Mouse (Mus musculus): ENCODE results near the gene Znhit3. TPM values are rescaled to one million over a fixed set of nuclear protein-coding genes. Genes with fewer than 3 reads are reported as not detected.

Znhit3 gene
- polyA plus RNA-seq, 1 experiment from 2014 or later, result 91.9 TPM

GRCm38 (mm10) chr11:84889492-84889891 is 26.7 kb downstream of the Znhit3 start:
- Histone ChIP-seq H3K27ac (ENCODE audit: low read depth, low read length) (no peak overlapping the region), H3K9me3 (ENCODE audit: control insufficient read depth, low read length) (no peaks in the 10 kb centered on the region), H3K36me3 (ENCODE audit: control insufficient read depth, insufficient read depth, low read length) (peaks cover 28% of the 10 kb centered on the region), H3K9ac (ENCODE audit: low read depth, low read length) (no peak overlapping the region), H3K4me1 (replicated peaks; ENCODE audit: control insufficient read depth, insufficient read depth, low read length) (no peaks in the 10 kb centered on the region), H3K27me3 (replicated peaks; ENCODE audit: control insufficient read depth, insufficient read depth, low read length) (no peaks in the 10 kb centered on the region), H3K4me2 (no peak overlapping the region), H3K4me3 (ENCODE audit: low read depth, low read length) (no peak overlapping the region)
- DNase-seq (ENCODE audit: low spot score) (no peak), ATAC-seq (replicated peaks; ENCODE audit: low FRiP score) (no peak)
- WGBS, result 82% methylated on average over 2 of the region's 2 CpGs

- Histone ChIP-seq H3K36me3 (ENCODE audit: control insufficient read depth, insufficient read depth, low read length) (peaks cover 35% of the 10 kb centered on the region), H3K27me3 (replicated peaks; ENCODE audit: control insufficient read depth, insufficient read depth, low read length) (no peaks in the 10 kb centered on the region), H3K4me3 (ENCODE audit: low read depth, low read length) (no peak overlapping the region), H3K9ac (ENCODE audit: low read depth, low read length) (no peak overlapping the region), H3K9me3 (ENCODE audit: control insufficient read depth, low read length) (no peaks in the 10 kb centered on the region), H3K27ac (ENCODE audit: low read depth, low read length) (no peak overlapping the region), H3K4me2 (no peak overlapping the region), H3K4me1 (replicated peaks; ENCODE audit: control insufficient read depth, insufficient read depth, low read length) (no peaks in the 10 kb centered on the region)
- WGBS, result 96% methylated on average over 8 of the region's 8 CpGs
- DNase-seq (ENCODE audit: low spot score) (no peak), ATAC-seq (replicated peaks; ENCODE audit: low FRiP score) (no peak)
These were observed 28.1 kb downstream of the Znhit3 start for GRCm38 (mm10) chr11:84888025-84888424.

GRCm38 (mm10) chr11:84886767-84887511 is 29.2 kb downstream of the Znhit3 start:
- H3K4me2 ChIP-seq, result no peak overlapping the region
- H3K27ac ChIP-seq (ENCODE audit: low read depth, low read length), result no peak overlapping the region
- H3K4me3 ChIP-seq (ENCODE audit: low read depth, low read length), result no peak overlapping the region
- H3K9me3 ChIP-seq (ENCODE audit: control insufficient read depth, low read length), result no peaks in the 10 kb centered on the region
- no peak overlapping the region for H3K9ac ChIP-seq (ENCODE audit: low read depth, low read length)
- no peaks in the 10 kb centered on the region for H3K4me1 ChIP-seq (replicated peaks; ENCODE audit: control insufficient read depth, insufficient read depth, low read length)
- peaks cover 32% of the 10 kb centered on the region for H3K36me3 ChIP-seq (ENCODE audit: control insufficient read depth, insufficient read depth, low read length)
- WGBS, result 90% methylated on average over 11 of the region's 11 CpGs
- H3K27me3 ChIP-seq (replicated peaks; ENCODE audit: control insufficient read depth, insufficient read depth, low read length), result no peaks in the 10 kb centered on the region
- ATAC-seq (replicated peaks; ENCODE audit: low FRiP score), result no peak
- DNase-seq (ENCODE audit: low spot score), result no peak

- H3K9me3 ChIP-seq (ENCODE audit: control insufficient read depth, low read length), result no peaks in the 10 kb centered on the region
- DNase-seq (ENCODE audit: low spot score) (no peak), ATAC-seq (replicated peaks; ENCODE audit: low FRiP score) (no peak)
- no peaks in the 10 kb centered on the region for H3K27me3 ChIP-seq (replicated peaks; ENCODE audit: control insufficient read depth, insufficient read depth, low read length)
- peaks cover 29% of the 10 kb centered on the region for H3K36me3 ChIP-seq (ENCODE audit: control insufficient read depth, insufficient read depth, low read length)
- 88% methylated on average over 5 of the region's 5 CpGs for WGBS
- no peak overlapping the region for H3K4me3 ChIP-seq (ENCODE audit: low read depth, low read length)
- H3K4me2 ChIP-seq, result no peak overlapping the region
- H3K9ac ChIP-seq (ENCODE audit: low read depth, low read length), result no peak overlapping the region
- no peak overlapping the region for H3K27ac ChIP-seq (ENCODE audit: low read depth, low read length)
- peaks cover 5% of the 10 kb centered on the region; the same call in 1 of the 2 replicates for H3K4me1 ChIP-seq (replicated peaks; ENCODE audit: control insufficient read depth, insufficient read depth, low read length)
These were observed 29.9 kb downstream of the Znhit3 start for GRCm38 (mm10) chr11:84886236-84886635.

- peaks cover 29% of the 10 kb centered on the region for H3K36me3 ChIP-seq (ENCODE audit: control insufficient read depth, insufficient read depth, low read length)
- 90% methylated on average over 4 of the region's 4 CpGs for WGBS
These were observed 30.9 kb downstream of the Znhit3 start for GRCm38 (mm10) chr11:84885238-84885637.

GRCm38 (mm10) chr11:84882346-84882745 is 33.8 kb downstream of the Znhit3 start:
- Histone ChIP-seq H3K9ac (ENCODE audit: low read depth, low read length) (no peak overlapping the region), H3K9me3 (ENCODE audit: control insufficient read depth, low read length) (no peaks in the 10 kb centered on the region), H3K27ac (ENCODE audit: low read depth, low read length) (no peak overlapping the region), H3K27me3 (replicated peaks; ENCODE audit: control insufficient read depth, insufficient read depth, low read length) (no peaks in the 10 kb centered on the region), H3K4me3 (ENCODE audit: low read depth, low read length) (no peak overlapping the region), H3K4me1 (replicated peaks; ENCODE audit: control insufficient read depth, insufficient read depth, low read length) (peaks cover 13% of the 10 kb centered on the region), H3K4me2 (no peak overlapping the region), H3K36me3 (ENCODE audit: control insufficient read depth, insufficient read depth, low read length) (peaks cover 25% of the 10 kb centered on the region)
- DNase-seq (ENCODE audit: low spot score) (peak; percentile 15), ATAC-seq (replicated peaks; ENCODE audit: low FRiP score) (no peak)
- WGBS, result 90% methylated on average over 7 of the region's 7 CpGs

More at GRCm38 (mm10) chr11:84885238-84885637, 30.9 kb downstream of the Znhit3 start:
- Histone ChIP-seq H3K9ac (ENCODE audit: low read depth, low read length) (no peak overlapping the region), H3K4me1 (replicated peaks; ENCODE audit: control insufficient read depth, insufficient read depth, low read length) (peaks cover 9% of the 10 kb centered on the region; the same call in 1 of the 2 replicates), H3K4me2 (no peak overlapping the region), H3K27me3 (replicated peaks; ENCODE audit: control insufficient read depth, insufficient read depth, low read length) (no peaks in the 10 kb centered on the region), H3K9me3 (ENCODE audit: control insufficient read depth, low read length) (no peaks in the 10 kb centered on the region), H3K27ac (ENCODE audit: low read depth, low read length) (no peak overlapping the region), H3K4me3 (ENCODE audit: low read depth, low read length) (no peak overlapping the region)
- DNase-seq (ENCODE audit: low spot score) (no peak), ATAC-seq (replicated peaks; ENCODE audit: low FRiP score) (no peak)

- 53% methylated on average over 9 of the region's 9 CpGs for WGBS
- H3K4me3 ChIP-seq (ENCODE audit: low read depth, low read length), result peak overlapping the region; percentile 88
- ATAC-seq (replicated peaks; ENCODE audit: low FRiP score), result no peak
These were observed 35.2 kb downstream of the Znhit3 start for GRCm38 (mm10) chr11:84880971-84881370.

GRCm38 (mm10) chr11:84880465-84880961 is 35.7 kb downstream of the Znhit3 start:
- WGBS, result under 1% methylated on average over 24 of the region's 24 CpGs
- Histone ChIP-seq H3K36me3 (ENCODE audit: control insufficient read depth, insufficient read depth, low read length) (peaks cover 24% of the 10 kb centered on the region), H3K4me1 (replicated peaks; ENCODE audit: control insufficient read depth, insufficient read depth, low read length) (peaks cover 13% of the 10 kb centered on the region), H3K9me3 (ENCODE audit: control insufficient read depth, low read length) (no peaks in the 10 kb centered on the region), H3K4me2 (peak overlapping the region; percentile 95), H3K9ac (ENCODE audit: low read depth, low read length) (peak overlapping the region; percentile 95), H3K4me3 (ENCODE audit: low read depth, low read length) (peak overlapping the region; percentile 88), H3K27me3 (replicated peaks; ENCODE audit: control insufficient read depth, insufficient read depth, low read length) (no peaks in the 10 kb centered on the region), H3K27ac (ENCODE audit: low read depth, low read length) (peak overlapping the region; percentile 92)
- no peak for DNase-seq (ENCODE audit: low spot score)
- peak; percentile 52; the same call in 1 of the 2 replicates for ATAC-seq (replicated peaks; ENCODE audit: low FRiP score)

More at GRCm38 (mm10) chr11:84880971-84881370, 35.2 kb downstream of the Znhit3 start:
- H3K27ac ChIP-seq (ENCODE audit: low read depth, low read length), result peak overlapping the region; percentile 92; the same call in 1 of the 2 replicates
- peaks cover 13% of the 10 kb centered on the region for H3K4me1 ChIP-seq (replicated peaks; ENCODE audit: control insufficient read depth, insufficient read depth, low read length)
- H3K9ac ChIP-seq (ENCODE audit: low read depth, low read length), result peak overlapping the region; percentile 95
- DNase-seq (ENCODE audit: low spot score), result no peak
- peak overlapping the region; percentile 95 for H3K4me2 ChIP-seq
- no peaks in the 10 kb centered on the region for H3K9me3 ChIP-seq (ENCODE audit: control insufficient read depth, low read length)
- H3K36me3 ChIP-seq (ENCODE audit: control insufficient read depth, insufficient read depth, low read length), result peaks cover 24% of the 10 kb centered on the region
- H3K27me3 ChIP-seq (replicated peaks; ENCODE audit: control insufficient read depth, insufficient read depth, low read length), result no peaks in the 10 kb centered on the region

Measured in liver, embryonic 11.5 days (tissue).